Mouse (Mus musculus) intestine, postnatal 0 days (tissue): ENCODE measurements around the gene 0610037L13Rik. TPM values are rescaled to one million over a fixed set of nuclear protein-coding genes. Genes with fewer than 3 reads are reported as not detected.

Experiments used
- ATAC-seq: fragments of 200-750 bp; cut with Nextera tagmentation; 2 replicates; pipeline ENCODE4 v1.8.0; 2017; ENCODE audit warnings: mild to moderate bottlenecking, moderate TSS enrichment, moderate library complexity
- H3K27ac ChIP-seq: fragments of 300-500 bp; sonication (generic); 2 replicates; pipeline ENCODE4 v1.5.1; 2014; ENCODE audit warnings: mild to moderate bottlenecking, low read depth, low read length, moderate library complexity
- H3K27me3 ChIP-seq: fragments of 300-500 bp; sonication (generic); replicated peaks from 2 replicates; pipeline ENCODE4 v1.6.1; 2014; ENCODE audit warnings: low read length, mixed read lengths; ENCODE audit not compliant: control insufficient read depth, insufficient read depth
- H3K36me3 ChIP-seq: fragments of 300-500 bp; sonication (generic); 2 replicates; pipeline ENCODE4 v1.6.1; 2014; ENCODE audit warnings: mild to moderate bottlenecking, moderate library complexity; ENCODE audit not compliant: control insufficient read depth, insufficient read depth
- H3K4me1 ChIP-seq: fragments of 300-500 bp; sonication (generic); replicated peaks from 2 replicates; pipeline ENCODE4 v1.6.1; 2014; ENCODE audit warnings: antibody characterized with exemption, low read length, mixed read lengths; ENCODE audit not compliant: control insufficient read depth, insufficient read depth
- H3K4me2 ChIP-seq: fragments of 300-500 bp; sonication (generic); replicated peaks from 2 replicates; pipeline ENCODE4 v1.6.1; 2014; ENCODE audit warnings: low read depth, mild to moderate bottlenecking, moderate library complexity
- H3K4me3 ChIP-seq: fragments of 300-500 bp; sonication (generic); 2 replicates; pipeline ENCODE4 v1.5.1; 2014; ENCODE audit warnings: low read depth, low read length
- H3K9ac ChIP-seq: fragments of 300-500 bp; sonication (generic); 2 replicates; pipeline ENCODE4 v1.6.1; 2014; ENCODE audit warnings: mild to moderate bottlenecking, low read depth, low read length
- H3K9me3 ChIP-seq: fragments of 300-500 bp; sonication (generic); 2 replicates; pipeline ENCODE4 v1.6.1; 2016; ENCODE audit warnings: mixed run types; ENCODE audit not compliant: control insufficient read depth
- CTCF ChIP-seq: sonication (generic); IDR thresholded peaks from 2 replicates; pipeline ENCODE4 v1.5.1; 2016; ENCODE audit warnings: low read depth, mild to moderate bottlenecking, control low read depth, antibody characterized with exemption, moderate library complexity
- WGBS: fragments of 180-500 bp; shearing (Covaris S2); extraction: QIAGEN DNeasy Blood & Tissue Kit; methylation state at CpG from one replicate; pipeline ENCODE4 v1.1.7; 2014; 5-methylcytosine and 5-hydroxymethylcytosine counted together
- polyA plus RNA-seq: library from polyadenylated mRNA; unstranded; fragments of >200 nt; fragmentation: Nextera tagmentation; extraction: Ambion mirVana; gene quantifications from 2 replicates; pipeline ENCODE4 v1.2.1, GENCODE M21; 2015

The 0610037L13Rik gene
- polyA plus RNA-seq, 1 experiment from 2014 or later, result 76.2 TPM

DNA sequence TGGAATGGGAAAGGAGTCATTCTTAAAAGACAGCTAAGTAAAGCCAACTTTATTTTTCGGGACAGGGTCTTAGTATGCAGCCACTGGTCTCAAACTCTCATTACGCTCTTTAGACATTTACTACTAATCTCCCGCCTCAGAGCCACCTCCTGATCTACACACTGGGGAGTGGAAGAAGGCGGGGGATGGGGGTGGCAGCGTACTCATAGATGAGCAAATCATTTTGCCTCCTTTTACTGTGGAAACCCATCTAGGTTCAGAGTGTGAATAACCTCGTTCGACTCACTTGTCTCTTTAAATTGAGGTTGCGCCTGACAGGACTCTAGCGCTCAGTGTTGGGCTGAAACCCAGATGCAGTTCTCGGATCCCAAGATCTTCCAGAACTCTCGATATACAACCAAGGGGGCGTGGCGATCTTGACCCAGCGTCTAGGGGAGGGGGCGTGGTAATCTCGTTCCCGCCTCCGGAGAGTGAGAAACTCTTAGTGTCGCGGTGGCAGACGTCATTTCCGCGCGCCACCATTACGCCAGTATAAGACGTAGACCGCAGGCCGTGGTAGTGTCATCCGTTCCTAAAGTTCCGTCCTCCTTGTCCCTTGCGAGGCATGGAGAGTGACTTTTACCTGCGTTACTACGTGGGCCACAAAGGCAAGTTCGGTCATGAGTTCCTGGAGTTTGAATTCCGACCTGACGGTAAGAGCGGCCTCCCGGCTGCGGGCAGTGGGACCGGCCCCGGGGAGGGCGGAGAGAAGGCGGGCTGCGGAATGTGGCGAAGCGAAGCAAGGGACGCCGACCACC, 10.2 kb upstream of the 0610037L13Rik start, which contains the start of gene Magoh:
Magoh (plus strand) TSS at position 502 of the 797 bp plus-strand sequence.
- H3K27ac ChIP-seq, result peak within 1 kb of the TSS; percentile 74

GRCm38 (mm10) chr4:107881631-107882030, 8.0 kb upstream of the 0610037L13Rik start:
- no peaks in the 10 kb centered on the region for H3K27me3 ChIP-seq
- TF ChIP-seq CTCF, result no peak
- peaks cover 37% of the 10 kb centered on the region for H3K36me3 ChIP-seq
- ATAC-seq, result no peak
- 89% methylated on average over 1 of the region's 1 CpGs for WGBS
- H3K27ac ChIP-seq, result no peak overlapping the region
- H3K9me3 ChIP-seq, result no peaks in the 10 kb centered on the region
- H3K4me1 ChIP-seq, result no peaks in the 10 kb centered on the region; the same call in 1 of the 2 replicates
- no peak overlapping the region for H3K4me3 ChIP-seq
- no peak overlapping the region for H3K9ac ChIP-seq
- no peak overlapping the region for H3K4me2 ChIP-seq

More for the DNA sequence above, 10.2 kb upstream of the 0610037L13Rik start, which contains the start of gene Magoh:
- Histone ChIP-seq H3K9ac (peak within 1 kb of the TSS; percentile 87), H3K4me1 (no peaks in the 10 kb centered on the region; the same call in 1 of the 2 replicates), H3K9me3 (no peaks in the 10 kb centered on the region), H3K27me3 (no peaks in the 10 kb centered on the region), H3K36me3 (peaks cover 16% of the 10 kb centered on the region), H3K4me3 (peak within 1 kb of the TSS; percentile 69), H3K4me2 (peak within 1 kb of the TSS; percentile 73)
- 2% methylated on average over 48 of the region's 48 CpGs for WGBS
- ATAC-seq, result peak; percentile 97
- no peak for TF ChIP-seq CTCF

GRCm38 (mm10) chr4:107886371-107886770, 3.2 kb upstream of the 0610037L13Rik start:
- H3K36me3 ChIP-seq, result peaks cover 43% of the 10 kb centered on the region

DNA sequence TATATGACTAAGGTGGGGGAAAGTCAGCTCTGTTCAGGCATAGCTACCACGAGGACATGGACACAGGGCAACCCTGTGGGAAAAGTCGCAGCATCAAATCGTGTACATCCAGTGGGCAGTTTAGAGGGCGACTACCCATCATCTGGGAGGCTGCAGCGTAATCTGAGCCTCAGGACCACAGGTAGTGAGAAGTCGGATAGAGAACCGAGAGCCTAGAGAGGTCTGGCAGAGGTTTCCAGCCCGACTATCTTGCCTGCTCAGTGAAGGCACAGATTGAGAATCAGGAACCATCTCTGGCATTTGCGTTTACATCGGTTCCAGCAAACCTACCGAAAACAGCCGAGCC, 255 bp upstream of the 0610037L13Rik start:
- peak; percentile 22 for ATAC-seq
- WGBS, result under 1% methylated on average over 12 of the region's 12 CpGs
- H3K9ac ChIP-seq, result peak overlapping the region; percentile 60
- H3K36me3 ChIP-seq, result peaks cover 43% of the 10 kb centered on the region
- H3K4me1 ChIP-seq, result no peaks in the 10 kb centered on the region
- H3K27me3 ChIP-seq, result no peaks in the 10 kb centered on the region
- H3K4me2 ChIP-seq, result peak overlapping the region; percentile 79
- TF ChIP-seq CTCF, result no peak
- H3K4me3 ChIP-seq, result peak overlapping the region; percentile 70
- H3K9me3 ChIP-seq, result no peaks in the 10 kb centered on the region
- H3K27ac ChIP-seq, result peak overlapping the region; percentile 42; the same call in 1 of the 2 replicates

More at GRCm38 (mm10) chr4:107886371-107886770, 3.2 kb upstream of the 0610037L13Rik start:
- Histone ChIP-seq H3K27ac (no peak overlapping the region), H3K4me3 (no peak overlapping the region), H3K9me3 (no peaks in the 10 kb centered on the region), H3K27me3 (no peaks in the 10 kb centered on the region), H3K9ac (no peak overlapping the region), H3K4me2 (no peak overlapping the region), H3K4me1 (no peaks in the 10 kb centered on the region)
- TF ChIP-seq CTCF, result no peak
- 82% methylated on average over 7 of the region's 7 CpGs for whole genome bisulfite sequencing
- no peak for ATAC-seq

DNA sequence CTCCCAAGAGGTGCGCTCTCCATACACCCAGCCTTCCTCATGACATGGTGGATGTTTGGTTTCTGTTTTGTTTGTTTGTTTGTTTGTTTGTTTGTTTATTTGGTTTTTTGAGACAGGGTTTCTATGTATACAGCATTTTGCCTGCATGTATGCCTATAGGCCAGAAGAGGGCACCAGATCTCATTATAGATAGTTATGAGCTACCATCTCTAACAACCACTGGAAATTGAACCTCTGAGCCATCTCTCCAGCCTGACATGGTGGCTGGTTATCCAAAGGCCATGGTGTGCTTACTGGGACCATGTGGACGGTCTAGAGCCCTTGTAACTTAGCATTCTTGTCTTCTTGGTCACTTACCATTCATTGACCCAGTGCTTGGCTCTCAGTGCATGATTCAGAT, 3.0 kb downstream of the 0610037L13Rik start:
- Histone ChIP-seq H3K4me2 (no peak overlapping the region), H3K36me3 (peaks cover 36% of the 10 kb centered on the region), H3K27me3 (no peaks in the 10 kb centered on the region), H3K4me3 (no peak overlapping the region), H3K4me1 (no peaks in the 10 kb centered on the region), H3K9ac (no peak overlapping the region), H3K9me3 (no peaks in the 10 kb centered on the region), H3K27ac (no peak overlapping the region)
- TF ChIP-seq CTCF, result peak; percentile 75
- ATAC-seq, result no peak
- 81% methylated on average over 2 of the region's 2 CpGs for WGBS

- Histone ChIP-seq H3K36me3 (peaks cover 69% of the 10 kb centered on the region), H3K4me2 (no peak overlapping the region), H3K4me3 (no peak overlapping the region), H3K27me3 (no peaks in the 10 kb centered on the region), H3K9ac (no peak overlapping the region), H3K4me1 (no peaks in the 10 kb centered on the region), H3K27ac (no peak overlapping the region), H3K9me3 (no peaks in the 10 kb centered on the region)
- WGBS, result 49% methylated on average over 5 of the region's 5 CpGs
- peak; percentile 76 for ATAC-seq
- TF ChIP-seq CTCF, result no peak
These were observed 9.8 kb downstream of the 0610037L13Rik start for GRCm38 (mm10) chr4:107899211-107899927.
